Comparison of ENCODE assay signal across 8 mouse cellular contexts in genomic region chr13:118715066-118716018, GRCm38 (mm10). TPM values are rescaled to one million over a fixed set of nuclear protein-coding genes. Genes with fewer than 3 reads are reported as not detected.
A peak's percentile ranks its signal among the peaks of the same experiment; 100 is the strongest.
DNase-seq lines count a peak whose midpoint lies in the region; ATAC-seq and TF ChIP-seq lines count a peak whose summit lies in the region.

No protein-coding gene starts in this region.

- H3K9me3 ChIP-seq in forebrain, embryonic 14.5 days (replicated peaks; ENCODE audit: control insufficient read depth, low read length) = no peaks in the 10 kb centered on the region
- no peaks in the 10 kb centered on the region for H3K9me3 ChIP-seq in kidney, embryonic 16.5 days (ENCODE audit: low read length)
- H3K9me3 ChIP-seq in stomach, postnatal 0 days (ENCODE audit: control insufficient read depth, low read length) = no peaks in the 10 kb centered on the region

- H3K27me3 ChIP-seq in forebrain, embryonic 14.5 days (replicated peaks; ENCODE audit: control insufficient read depth, insufficient read depth, low read length) = peaks cover 37% of the 10 kb centered on the region
- peaks cover 3% of the 10 kb centered on the region; the same call in 1 of the 2 replicates for H3K27me3 ChIP-seq in kidney, embryonic 16.5 days (ENCODE audit: insufficient read depth, low read length)
- H3K27me3 ChIP-seq in stomach, postnatal 0 days (ENCODE audit: control insufficient read depth, insufficient read depth, low read length) = peaks cover 3% of the 10 kb centered on the region; the same call in 1 of the 2 replicates

- H3K9ac ChIP-seq in forebrain, embryonic 14.5 days (ENCODE audit: low read length) = peak overlapping the region; percentile 53
- H3K9ac ChIP-seq in kidney, embryonic 16.5 days (replicated peaks; ENCODE audit: low read length) = peak overlapping the region; percentile 68
- H3K9ac ChIP-seq in stomach, postnatal 0 days (ENCODE audit: low read length) = peak overlapping the region; percentile 51

- 2% methylated on average over 31 of the region's 31 CpGs for WGBS in forebrain, embryonic 14.5 days
- 1% methylated on average over 31 of the region's 31 CpGs for WGBS in kidney, embryonic 16.5 days
- 2% methylated on average over 31 of the region's 31 CpGs for whole genome bisulfite sequencing in stomach, postnatal 0 days

- no peak overlapping the region for H3K27ac ChIP-seq in forebrain, embryonic 14.5 days (ENCODE audit: low read depth, low read length)
- peak overlapping the region; percentile 73 for H3K27ac ChIP-seq in kidney, embryonic 16.5 days (ENCODE audit: low read length)
- peak overlapping the region; percentile 49 for H3K27ac ChIP-seq in stomach, postnatal 0 days (replicated peaks)

- peak; percentile 84 for DNase-seq in heart, adult 11 months
- no peak for DNase-seq in heart, postnatal 25 days (ENCODE audit: low spot score)
- DNase-seq in Muller cell, postnatal 12 days (ENCODE audit: inconsistent ontology term) = peak; percentile 42
- DNase-seq in forebrain, embryonic 14.5 days (ENCODE audit: low spot score) = peak; percentile 24
- peak; percentile 30 for DNase-seq in stomach, postnatal 0 days (ENCODE audit: low spot score)
- no peak for DNase-seq in c-Kit-positive CD71-positive TER-119-positive erythroid progenitor cells, embryonic 14.5 days (ENCODE audit: low spot score)

- peak; percentile 57 for ATAC-seq in forebrain, embryonic 14.5 days
- ATAC-seq in kidney, embryonic 16.5 days (ENCODE audit: low FRiP score, low TSS enrichment) = peak; percentile 40
- 0 out of 2 replicates have a peak, but pooled peaks have one; percentile 44 for ATAC-seq in megakaryocyte-erythroid progenitor cell, adult 5-6 weeks (replicated peaks; ENCODE audit: low FRiP score, low TSS enrichment, poor library complexity, severe bottlenecking)
- no peak for ATAC-seq in stomach, postnatal 0 days (ENCODE audit: low FRiP score, low TSS enrichment)

- H3K4me2 ChIP-seq in forebrain, embryonic 14.5 days (ENCODE audit: low read length) = peak overlapping the region; percentile 88
- peak overlapping the region; percentile 85 for H3K4me2 ChIP-seq in kidney, embryonic 16.5 days (replicated peaks; ENCODE audit: low read depth, low read length)
- H3K4me2 ChIP-seq in stomach, postnatal 0 days (replicated peaks; ENCODE audit: low read depth) = peak overlapping the region; percentile 71

- H3K36me3 ChIP-seq in forebrain, embryonic 14.5 days (ENCODE audit: control insufficient read depth, insufficient read depth, low read length) = no peaks in the 10 kb centered on the region
- no peaks in the 10 kb centered on the region for H3K36me3 ChIP-seq in kidney, embryonic 16.5 days (ENCODE audit: insufficient read depth, low read length)
- no peaks in the 10 kb centered on the region for H3K36me3 ChIP-seq in stomach, postnatal 0 days (ENCODE audit: control insufficient read depth, insufficient read depth, low read length)

- intact Hi-C loops in heart, postnatal 25 days (cut with DNase I) = no loop called here

- TF ChIP-seq EP300 in stomach, postnatal 0 days (optimal IDR thresholded peaks at IDR 0.05) = no peak

- H3K4me3 ChIP-seq in forebrain, embryonic 14.5 days (ENCODE audit: low read depth, low read length) = peak overlapping the region; percentile 45
- peak overlapping the region; percentile 59 for H3K4me3 ChIP-seq in kidney, embryonic 16.5 days (ENCODE audit: low read length)
- H3K4me3 ChIP-seq in stomach, postnatal 0 days (ENCODE audit: low read depth, low read length) = peak overlapping the region; percentile 50

- peaks cover 6% of the 10 kb centered on the region; the same call in 1 of the 2 replicates for H3K4me1 ChIP-seq in forebrain, embryonic 14.5 days (ENCODE audit: control insufficient read depth, insufficient read depth, low read length)
- H3K4me1 ChIP-seq in kidney, embryonic 16.5 days (ENCODE audit: insufficient read depth, low read length) = peaks cover 12% of the 10 kb centered on the region
- H3K4me1 ChIP-seq in stomach, postnatal 0 days (replicated peaks; ENCODE audit: control insufficient read depth, insufficient read depth) = no peaks in the 10 kb centered on the region

- no peak for TF ChIP-seq CTCF in stomach, postnatal 0 days (IDR thresholded peaks at IDR 0.05; ENCODE audit: low read depth)

RNA-seq across cellular contexts. Expression of gene Fgf10, which starts 45.8 kb away (rescaled TPM):
- under 1 TPM; 0.26 to 0.31 TPM for total RNA-seq in heart, postnatal 25 days (2021)
- 0.52 and 0.59 TPM in 2 replicates for polyA plus RNA-seq in forebrain, embryonic 14.5 days (2014; fragmentation: Nextera tagmentation; extraction: Ambion mirVana)
- polyA plus RNA-seq in kidney, embryonic 16.5 days (2015; fragmentation: Nextera tagmentation; extraction: Ambion mirVana) = 4.3 and 5.4 TPM in 2 replicates
- total RNA-seq in megakaryocyte-erythroid progenitor cell, adult 5-6 weeks (2014; fragmentation: Nextera tagmentation) = not detected in 2 replicates
- total RNA-seq in megakaryocyte-erythroid progenitor cell, adult 5-6 weeks (2017) = not detected in 2 replicates
- 1.2 and 1.3 TPM in 2 replicates for polyA plus RNA-seq in stomach, postnatal 0 days (2015; fragmentation: Nextera tagmentation; extraction: Ambion mirVana)

Comparison
In these comparisons a context has a peak if more than half of its experiments do, and no peak if none do; other contexts are left out.
1. DNase-seq: peak in heart, adult 11 months (single experiment), Muller cell, postnatal 12 days (single experiment), forebrain, embryonic 14.5 days (single experiment) and stomach, postnatal 0 days (single experiment); none in heart, postnatal 25 days (single experiment) and c-Kit-positive CD71-positive TER-119-positive erythroid progenitor cells, embryonic 14.5 days (single experiment).
2. Peak in every context shown above with its lines, with median percentiles within 50 percentile points of each other: H3K4me2 ChIP-seq, H3K4me3 ChIP-seq and H3K9ac ChIP-seq.